In genomic region chr11:86462579-86462978, GRCm38 (mm10) we compare ENCODE assay signal across 12 mouse cellular contexts.
"Had no signal": no experiment of that assay in that cellular context is flagged by ENCODE, and none has a peak within 500 bp of the region (broad histone marks: within the 10 kb centered on the region; RNA-seq: fewer than 3 reads in every experiment).

No protein-coding gene starts in this region.

- H3K27me3 ChIP-seq: liver, embryonic 13.5 days had no signal

- H3K4me1 ChIP-seq: liver, embryonic 13.5 days had no signal

- H3K9me3 ChIP-seq: liver, embryonic 13.5 days had no signal

- H3K4me3 ChIP-seq: layer of hippocampus, adult 2 months; liver, embryonic 13.5 days had no signal

- H3K27ac ChIP-seq: kidney, postnatal 0 days; layer of hippocampus, adult 2 months; liver, embryonic 13.5 days had no signal

- DNase-seq: kidney, postnatal 25 days; layer of hippocampus, adult 9-11 months; liver, embryonic 13.5 days; lung, adult 2 months; lung, postnatal 14 days; lung, postnatal 4 days; midbrain, embryonic 14.5 days; thymus, adult 2 months; thymus, postnatal 14 days; thymus, postnatal 4 days had no signal

- H3K36me3 ChIP-seq: liver, embryonic 13.5 days had no signal
